Mouse (Mus musculus) midbrain, postnatal 0 days (tissue): Measurements from ENCODE around the gene Rgs4. TPM values are rescaled to one million over a fixed set of nuclear protein-coding genes. Genes with fewer than 3 reads are reported as not detected.

Source experiments
- ATAC-seq: fragments of 200-750 bp; cut with Nextera tagmentation; 2 replicates; pipeline ENCODE4 v1.8.0; 2017; ENCODE audit warnings: moderate number of reproducible peaks, mild to moderate bottlenecking, moderate TSS enrichment, moderate library complexity; ENCODE audit not compliant: low FRiP score
- DNase-seq: peaks from one replicate; pipeline ENCODE4 v3.0.0-alpha.2; 2015; ENCODE audit warnings: low spot score
- H3K27ac ChIP-seq: fragments of 300-500 bp; sonication (generic); 2 replicates; pipeline ENCODE4 v1.5.1; 2014; ENCODE audit warnings: low read depth, mild to moderate bottlenecking, low read length, mixed read lengths
- H3K27me3 ChIP-seq: fragments of 300-500 bp; sonication (generic); 2 replicates; pipeline ENCODE4 v1.6.1; 2014; ENCODE audit warnings: low read length, control low read depth, mixed read lengths; ENCODE audit not compliant: insufficient read depth
- H3K36me3 ChIP-seq: fragments of 300-500 bp; sonication (generic); 2 replicates; pipeline ENCODE4 v1.6.1; 2014; ENCODE audit warnings: low read length, control low read depth, mixed read lengths; ENCODE audit not compliant: insufficient read depth
- H3K4me1 ChIP-seq: fragments of 300-500 bp; sonication (generic); 2 replicates; pipeline ENCODE4 v1.6.1; 2014; ENCODE audit warnings: mild to moderate bottlenecking, control low read depth, antibody characterized with exemption, low read length, mixed read lengths; ENCODE audit not compliant: insufficient read depth
- H3K4me2 ChIP-seq: fragments of 300-500 bp; sonication (generic); 2 replicates; pipeline ENCODE4 v1.6.1; 2014; ENCODE audit warnings: low read depth, mild to moderate bottlenecking, low read length, mixed read lengths; ENCODE audit not compliant: poor library complexity, severe bottlenecking
- H3K4me3 ChIP-seq: fragments of 300-500 bp; sonication (generic); 2 replicates; pipeline ENCODE4 v1.5.1; 2014; ENCODE audit warnings: low read depth, mild to moderate bottlenecking, low read length, moderate library complexity
- H3K9ac ChIP-seq: fragments of 300-500 bp; sonication (generic); replicated peaks from 2 replicates; pipeline ENCODE4 v1.6.1; 2014; ENCODE audit warnings: mild to moderate bottlenecking, low read length, moderate library complexity, mixed read lengths; ENCODE audit not compliant: poor library complexity, severe bottlenecking
- H3K9me3 ChIP-seq: fragments of 300-500 bp; sonication (generic); 2 replicates; pipeline ENCODE4 v1.6.1; 2016; ENCODE audit warnings: low read length, control low read depth
- CTCF ChIP-seq: IDR thresholded peaks from 2 replicates; pipeline ENCODE4 v1.5.1; 2016; ENCODE audit warnings: antibody characterized with exemption, mild to moderate bottlenecking
- WGBS: fragments of 180-500 bp; shearing (Covaris S2); extraction: QIAGEN DNeasy Blood & Tissue Kit; methylation state at CpG from one replicate; pipeline ENCODE4 v1.1.7; 2014; 5-methylcytosine and 5-hydroxymethylcytosine counted together
- polyA plus RNA-seq: library from polyadenylated mRNA; unstranded; fragments of >200 nt; fragmentation: Nextera tagmentation; extraction: Ambion mirVana; gene quantifications from 2 replicates; pipeline ENCODE4 v1.2.1, GENCODE M21; 2015
- total RNA-seq: library from RNA; depleted of rRNA; stranded (reverse); fragments of >200 nt; gene quantifications from 2 replicates; pipeline ENCODE4 v1.2.3, GENCODE M21; 2014

The Rgs4 gene
- total and polyA plus RNA-seq, 2 experiments from 2014 or later: 59.5 to 73.1 TPM

- H3K4me1 ChIP-seq: no peaks in the 10 kb centered on the region
- 83% methylated on average over 6 of the region's 6 CpGs for WGBS
- no peaks in the 10 kb centered on the region for H3K36me3 ChIP-seq
- H3K9me3 ChIP-seq: no peaks in the 10 kb centered on the region
- ATAC-seq: no peak
- no peak overlapping the region for H3K27ac ChIP-seq
- H3K27me3 ChIP-seq: no peaks in the 10 kb centered on the region
- TF ChIP-seq CTCF: no peak
- H3K4me3 ChIP-seq: no peak overlapping the region
- H3K4me2 ChIP-seq: no peak overlapping the region
- DNase-seq: no peak
- H3K9ac ChIP-seq: no peak overlapping the region
These were observed 10.2 kb downstream of the Rgs4 start for GRCm38 (mm10) chr1:169737231-169737630.

- no peak overlapping the region for H3K4me2 ChIP-seq
- 91% methylated on average over 6 of the region's 6 CpGs for WGBS
These were observed 11.3 kb downstream of the Rgs4 start for GRCm38 (mm10) chr1:169736139-169736538.

GRCm38 (mm10) chr1:169730599-169731100 is 16.8 kb downstream of the Rgs4 start:
- Histone ChIP-seq H3K36me3 (no peaks in the 10 kb centered on the region), H3K4me1 (no peaks in the 10 kb centered on the region), H3K27ac (no peak overlapping the region), H3K9me3 (no peaks in the 10 kb centered on the region), H3K4me3 (no peak overlapping the region), H3K27me3 (no peaks in the 10 kb centered on the region), H3K4me2 (no peak overlapping the region), H3K9ac (no peak overlapping the region)
- 48% methylated on average over 7 of the region's 7 CpGs for WGBS
- no peak for DNase-seq
- ATAC-seq: no peak
- TF ChIP-seq CTCF: no peak

More at GRCm38 (mm10) chr1:169736139-169736538, 11.3 kb downstream of the Rgs4 start:
- Histone ChIP-seq H3K9ac (no peak overlapping the region), H3K36me3 (no peaks in the 10 kb centered on the region), H3K4me3 (no peak overlapping the region), H3K9me3 (no peaks in the 10 kb centered on the region), H3K4me1 (no peaks in the 10 kb centered on the region), H3K27ac (no peak overlapping the region), H3K27me3 (no peaks in the 10 kb centered on the region)
- ATAC-seq (no peak), DNase-seq (no peak)
- TF ChIP-seq CTCF: no peak

DNA sequence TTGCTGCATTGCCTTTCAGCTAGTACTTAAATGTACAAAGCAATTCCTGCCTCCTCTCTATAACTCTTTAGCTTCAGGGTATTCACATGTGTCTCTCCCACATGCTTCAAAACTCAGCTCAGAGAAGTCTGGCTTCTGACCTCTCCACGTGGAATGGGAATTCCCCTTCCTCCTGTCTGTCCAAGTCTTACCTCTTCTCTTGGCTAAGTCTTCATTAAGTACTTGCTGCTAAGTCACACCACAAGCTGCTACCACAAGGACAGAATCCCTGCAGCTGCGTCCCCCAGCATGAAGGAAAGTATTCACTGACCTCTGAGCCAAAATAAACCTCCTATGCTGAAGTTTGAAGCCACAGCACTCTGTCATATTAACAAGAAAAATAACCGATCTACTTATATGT is 21.1 kb downstream of the Rgs4 start:
- H3K27me3 ChIP-seq: no peaks in the 10 kb centered on the region
- no peak overlapping the region for H3K4me2 ChIP-seq
- H3K27ac ChIP-seq: no peak overlapping the region
- no peak for DNase-seq
- no peaks in the 10 kb centered on the region for H3K9me3 ChIP-seq
- WGBS: 76% methylated on average over 3 of the region's 3 CpGs
- no peak for ATAC-seq
- no peaks in the 10 kb centered on the region for H3K36me3 ChIP-seq
- H3K9ac ChIP-seq: no peak overlapping the region
- no peak overlapping the region for H3K4me3 ChIP-seq
- no peak for TF ChIP-seq CTCF
- H3K4me1 ChIP-seq: no peaks in the 10 kb centered on the region

- H3K27ac ChIP-seq: no peak overlapping the region
- TF ChIP-seq CTCF: no peak
- H3K9ac ChIP-seq: no peak overlapping the region
- H3K4me2 ChIP-seq: no peak overlapping the region
- H3K36me3 ChIP-seq: no peaks in the 10 kb centered on the region
- H3K4me1 ChIP-seq: no peaks in the 10 kb centered on the region
- no peaks in the 10 kb centered on the region for H3K9me3 ChIP-seq
- no peak overlapping the region for H3K4me3 ChIP-seq
- ATAC-seq: no peak
- WGBS: 68% methylated on average over 2 of the region's 2 CpGs
- no peaks in the 10 kb centered on the region for H3K27me3 ChIP-seq
- no peak for DNase-seq
These were observed 25.6 kb downstream of the Rgs4 start for GRCm38 (mm10) chr1:169721836-169722235.

DNA sequence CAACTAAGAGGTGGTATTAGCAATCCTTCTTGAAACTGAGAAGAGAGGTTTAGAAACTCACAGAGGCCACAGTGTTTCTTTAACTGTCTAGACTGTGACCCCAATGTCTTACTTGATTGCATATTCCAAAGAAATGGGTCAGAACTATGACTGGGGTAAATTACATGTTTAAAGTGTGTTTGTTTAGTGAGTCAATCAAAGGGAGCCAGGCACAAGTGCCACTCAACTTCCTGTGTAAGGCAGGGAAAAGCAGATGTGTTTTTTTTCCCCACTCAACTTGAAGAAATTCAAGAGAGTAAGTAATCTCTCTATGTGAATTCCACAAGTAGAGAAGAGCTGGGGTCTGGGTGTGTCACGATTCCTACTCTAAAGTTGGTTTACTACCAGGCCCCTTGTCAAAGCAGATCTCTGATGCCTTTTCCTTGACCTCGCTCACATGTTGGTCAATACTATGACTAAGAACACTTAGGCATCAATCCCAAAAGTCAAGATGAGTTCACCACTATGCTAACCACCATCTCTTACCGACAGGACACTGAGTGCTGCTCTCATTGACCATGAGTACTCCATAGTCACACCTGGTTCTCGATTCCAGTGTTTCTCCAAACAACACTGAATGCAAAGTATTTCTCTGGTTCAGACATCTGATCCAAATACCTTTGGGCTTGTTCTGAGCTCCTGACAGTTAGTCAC is 42.9 kb downstream of the Rgs4 start:
- Histone ChIP-seq H3K36me3 (no peaks in the 10 kb centered on the region), H3K4me1 (no peaks in the 10 kb centered on the region), H3K9me3 (no peaks in the 10 kb centered on the region), H3K4me3 (no peak overlapping the region), H3K27ac (no peak overlapping the region), H3K4me2 (no peak overlapping the region), H3K27me3 (no peaks in the 10 kb centered on the region), H3K9ac (no peak overlapping the region)
- 90% methylated on average over 4 of the region's 4 CpGs for WGBS
- no peak for TF ChIP-seq CTCF
- ATAC-seq (no peak), DNase-seq (no peak)
